Mouse (Mus musculus): Measurements from ENCODE around the gene Map4. TPM values are rescaled to one million over a fixed set of nuclear protein-coding genes. Genes with fewer than 3 reads are reported as not detected.
"Not testable (repeated sequence)": the region's sequence is repeated elsewhere in the genome, so short reads cannot be mapped to it uniquely, and the experiment has no call there.

Map4 gene
- total RNA-seq, 2 experiments from 2014 or later, result 616 to 624 TPM

DNA sequence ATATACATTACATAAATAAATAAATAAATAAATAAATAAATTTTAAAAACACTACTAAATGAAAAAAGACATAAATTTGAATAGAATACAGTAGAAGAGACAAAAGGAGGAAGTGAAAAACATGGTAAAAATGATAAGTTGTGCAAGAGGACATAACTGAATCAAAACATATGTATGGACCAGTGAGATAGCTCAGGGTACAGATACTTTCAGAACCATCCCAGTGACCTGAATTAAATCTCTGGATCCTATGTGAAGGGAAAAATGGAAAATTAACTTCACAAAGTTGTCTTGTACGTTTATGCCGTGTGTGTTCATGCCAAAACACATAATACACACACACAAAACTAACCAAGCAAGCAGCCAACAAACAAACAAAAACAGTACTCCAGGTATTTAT is 192.1 kb downstream of the Map4 start:
- no peak for DNase-seq (ENCODE audit: low spot score in 2 of 2)

DNA sequence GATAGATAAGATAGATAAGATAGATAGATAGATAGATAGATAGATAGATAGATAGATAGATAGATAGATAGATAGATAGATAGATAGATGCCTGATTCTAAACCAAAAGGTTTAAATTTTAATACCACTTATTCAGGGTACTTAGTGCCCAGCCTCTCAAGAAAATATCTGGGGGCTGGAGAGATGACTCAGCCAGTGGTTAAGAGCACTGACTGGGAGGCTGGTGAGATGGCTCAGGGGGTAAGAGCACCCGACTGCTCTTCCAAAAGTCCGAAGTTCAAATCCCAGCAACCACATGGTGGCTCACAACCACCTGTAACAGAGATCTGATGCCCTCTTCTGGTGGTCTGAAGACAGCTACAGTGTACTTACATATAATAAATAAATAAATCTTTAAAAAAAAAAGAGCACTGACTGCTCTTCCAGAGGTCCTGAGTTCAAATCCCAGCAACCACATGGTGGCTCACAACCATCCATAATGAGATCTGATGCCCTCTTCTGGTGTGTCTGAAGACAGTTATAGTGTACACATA is 192.8 kb downstream of the Map4 start:
- DNase-seq (ENCODE audit: low spot score in 2 of 2), result not testable (repeated sequence)

DNA sequence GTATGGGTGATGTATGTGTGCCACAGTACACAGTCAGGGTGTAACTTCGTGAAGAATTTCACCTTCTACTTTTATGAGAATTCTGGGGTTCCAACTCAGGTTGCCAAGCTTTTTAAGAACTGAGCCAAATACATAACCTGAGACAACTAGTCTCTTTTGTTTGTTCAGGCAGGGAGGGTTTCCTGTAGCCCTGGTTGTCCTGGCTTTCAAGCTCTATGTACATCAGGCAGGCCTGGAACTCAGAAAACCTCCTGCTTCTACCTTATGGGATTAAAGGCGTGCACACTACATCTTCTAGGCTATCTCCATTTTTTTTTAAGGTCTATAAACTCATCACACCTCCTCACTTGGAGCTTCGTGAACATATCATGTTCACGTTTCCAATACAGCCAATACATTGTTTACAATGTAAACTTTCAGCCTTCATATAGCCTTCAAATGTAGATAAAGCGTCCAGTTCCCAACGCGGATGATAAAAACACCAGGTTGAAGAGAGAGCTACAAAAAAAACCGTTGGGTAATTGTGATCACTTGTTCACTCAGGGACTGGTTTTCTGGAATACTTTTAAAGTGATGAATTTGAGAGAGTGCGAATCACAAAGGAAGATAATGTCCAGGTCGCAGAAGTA is 199.8 kb downstream of the Map4 start:
- DNase-seq (ENCODE audit: low spot score in 2 of 2), result no peak

DNA sequence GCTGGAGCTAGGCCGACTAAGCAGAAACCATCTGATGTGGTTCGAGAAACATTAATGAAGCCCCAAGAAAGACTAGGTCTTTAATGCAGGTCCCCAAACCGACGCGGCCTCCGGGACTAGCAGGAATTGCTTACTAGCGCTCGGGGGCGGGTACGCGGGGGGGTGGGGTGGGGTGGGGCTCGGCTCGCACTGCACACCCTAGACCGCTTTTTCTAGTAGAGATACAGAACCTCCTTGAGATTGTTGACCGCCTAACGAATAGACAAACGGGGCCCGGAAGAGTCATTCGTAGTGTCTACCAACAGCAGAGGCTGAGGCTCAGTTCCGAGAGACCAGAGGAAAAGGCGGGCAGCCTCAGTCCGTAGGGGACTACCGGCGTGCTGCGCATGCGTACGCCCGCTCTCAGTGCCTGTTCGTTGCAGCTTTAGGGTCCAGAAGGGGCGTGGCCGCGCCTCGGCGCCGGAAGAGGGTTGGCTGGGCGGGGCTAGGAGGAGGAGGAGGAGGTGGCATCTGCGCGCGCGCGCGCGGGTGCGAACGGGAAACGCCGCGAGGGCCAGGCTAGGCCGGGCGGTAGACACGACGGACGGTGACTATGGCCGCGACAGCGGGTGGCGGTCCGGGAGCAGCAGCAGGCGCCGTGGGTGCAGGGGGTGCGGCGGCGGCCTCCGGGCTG is 200.4 kb downstream of the Map4 start:
- DNase-seq (ENCODE audit: low spot score in 2 of 2), result peak; percentile 99

DNA sequence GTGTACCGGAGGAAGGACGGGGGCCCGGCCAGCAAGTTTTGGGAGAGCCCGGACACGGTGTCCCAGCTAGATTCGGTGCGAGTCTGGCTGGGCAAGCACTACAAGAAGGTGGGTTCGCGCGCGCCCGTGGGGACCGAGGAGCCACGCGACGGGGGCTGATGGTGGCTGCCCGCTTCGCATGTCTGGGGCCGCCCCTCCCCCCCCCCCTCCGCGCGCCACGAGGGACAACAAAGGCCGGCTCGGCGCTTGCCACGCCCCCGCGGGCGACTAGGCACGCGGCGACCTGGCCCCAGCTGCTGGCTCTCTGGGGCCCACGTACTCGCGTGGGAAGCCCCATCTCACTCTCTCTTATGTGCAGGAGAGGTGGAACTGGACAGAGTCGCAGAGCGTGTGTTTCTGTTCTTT is 200.9 kb downstream of the Map4 start:
- DNase-seq (ENCODE audit: low spot score in 2 of 2), result no peak

DNA sequence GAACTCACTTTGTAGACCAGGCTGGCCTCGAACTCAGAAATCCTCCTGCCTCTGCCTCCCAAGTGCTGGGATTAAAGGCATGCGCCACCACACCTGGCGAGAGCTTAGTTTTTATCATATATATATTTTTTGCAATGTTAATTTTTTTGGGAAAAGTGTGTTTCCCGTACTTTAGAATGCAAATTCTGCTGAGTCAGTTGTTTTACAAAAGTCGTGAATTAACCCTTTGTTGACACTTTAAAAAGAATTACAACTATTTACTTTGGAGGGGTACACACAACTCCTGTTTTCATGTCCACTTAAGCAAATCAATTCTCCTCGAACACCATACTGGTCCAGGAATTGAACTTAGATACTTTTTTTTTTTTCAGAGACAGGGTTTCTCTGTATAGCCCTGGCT is 201.7 kb downstream of the Map4 start:
- no peak for DNase-seq (ENCODE audit: low spot score in 2 of 2)

Small RNAs within 50 kb of the gene (microRNA-seq; reads per million reads assigned to microRNA genes)
- 0.20 to 0.67 reads per million in 2 experiments for gene Mir7089

Other genes starting within 250 kb of the Map4 start
- gene Fbxw18, start 228.8 kb upstream of the Map4 start, total RNA-seq (2021), result not detected
- not detected for gene Fbxw26, start 185.4 kb upstream of the Map4 start, total RNA-seq (2021)
- gene Fbxw27, start 140.8 kb upstream of the Map4 start, total RNA-seq (2021), result not detected
- gene Spink8, start 119.2 kb upstream of the Map4 start, total RNA-seq (2021), result 10 to 100 TPM; 19.0 to 21.0 TPM
- 10 to 100 TPM; 12.0 to 12.3 TPM for gene Nme6, start 98.7 kb upstream of the Map4 start, total RNA-seq (2021)
- 1 to 10 TPM in 1 of 2 experiments, not detected in 1; 3.0 TPM for gene Camp, start 81.8 kb upstream of the Map4 start, total RNA-seq (2021)
- gene Cdc25a, start 55.9 kb upstream of the Map4 start, total RNA-seq (2021), result 1 to 10 TPM; 7.4 to 8.1 TPM
- 10 to 100 TPM; 67.0 to 72.3 TPM for gene Smarcc1, start 186.2 kb downstream of the Map4 start, total RNA-seq (2021)
- gene Dhx30, start 186.4 kb downstream of the Map4 start, total RNA-seq (2021), result 100 to 1,000 TPM; 145 to 152 TPM

Measured in layer of hippocampus, postnatal 10 days (tissue).